Mouse (Mus musculus): Measurements from ENCODE around the gene Mrpl22. TPM values are rescaled to one million over a fixed set of nuclear protein-coding genes. Genes with fewer than 3 reads are reported as not detected.
A peak's percentile ranks its signal among the peaks of the same experiment; 100 is the strongest.

Mrpl22 gene
- total RNA-seq (2021), result 10 to 100 TPM; 54.1 to 59.7 TPM
- long read RNA-seq, experiment 1, transcript Mrpl22-201 (7 exons, 722 nt), result major isoform, 32 of 39 reads
- long read RNA-seq, experiment 1, partial matches to known transcripts, result 2 of 39 reads
- long read RNA-seq, experiment 1, other reads (novel, unspliced or antisense), result 5 of 39 reads
- long read RNA-seq, experiment 2, transcript Mrpl22-201 (7 exons, 722 nt), result major isoform, 17 of 18 reads
- long read RNA-seq, experiment 2, partial matches to known transcripts, result 0 of 18 reads
- long read RNA-seq, experiment 2, other reads (novel, unspliced or antisense), result 1 of 18 reads

DNA sequence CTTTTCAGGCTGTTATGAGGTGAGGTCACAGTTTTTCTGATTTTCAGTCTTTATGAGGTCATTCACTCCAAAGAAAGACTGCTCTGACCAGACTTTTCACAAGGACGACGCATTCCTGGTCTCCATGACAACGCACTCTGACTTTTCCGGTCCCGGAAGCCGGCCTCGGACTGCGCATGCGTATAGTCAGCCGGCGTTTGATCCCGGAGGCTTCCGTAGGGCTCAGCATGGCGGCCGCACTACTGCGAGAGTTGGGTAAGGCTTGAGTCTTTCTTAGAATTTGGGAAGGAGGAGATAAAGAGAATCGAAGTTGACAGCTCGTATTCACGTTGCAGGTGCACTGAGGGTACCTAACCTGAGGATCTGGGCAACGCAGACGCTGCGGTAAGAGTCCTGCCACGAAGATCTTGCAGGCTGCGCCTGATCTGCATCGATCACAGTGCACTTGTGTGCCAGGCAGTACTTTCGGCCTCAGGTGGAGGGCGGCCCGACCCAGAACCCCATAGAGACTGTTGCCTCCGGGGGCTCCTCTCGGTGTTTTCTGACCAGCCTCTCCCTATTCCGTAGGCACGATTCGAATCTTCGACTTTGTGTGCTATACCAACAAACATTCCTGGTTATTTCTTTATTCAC is at the start of gene Mrpl22:
Gene Mrpl22 (plus strand): TSS at position 203 of the 633 bp plus-strand sequence.
- DNase-seq (ENCODE audit: low spot score in 2 of 2), result peak; percentile 92 to 96

DNA sequence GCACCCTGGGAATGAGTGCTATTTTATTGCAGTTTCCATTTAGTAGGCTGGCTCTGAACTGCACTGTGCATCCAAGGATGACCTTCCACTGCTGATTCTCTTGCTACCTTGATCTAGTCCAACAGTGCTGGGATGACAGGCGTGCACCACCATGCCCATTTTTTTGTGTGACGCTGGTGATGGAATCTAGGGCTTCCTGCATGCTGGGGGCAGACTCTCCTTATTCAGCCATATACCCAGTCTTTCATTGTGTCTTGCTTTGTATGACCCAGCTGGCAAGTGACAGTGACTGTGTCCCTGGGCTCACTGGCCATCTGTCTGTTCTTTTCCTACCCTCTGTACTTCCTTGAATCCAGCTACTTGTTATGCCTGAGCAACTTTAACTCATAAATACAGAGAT is 47.8 kb upstream of the Mrpl22 start:
- DNase-seq (ENCODE audit: low spot score in 2 of 2), result no peak

DNA sequence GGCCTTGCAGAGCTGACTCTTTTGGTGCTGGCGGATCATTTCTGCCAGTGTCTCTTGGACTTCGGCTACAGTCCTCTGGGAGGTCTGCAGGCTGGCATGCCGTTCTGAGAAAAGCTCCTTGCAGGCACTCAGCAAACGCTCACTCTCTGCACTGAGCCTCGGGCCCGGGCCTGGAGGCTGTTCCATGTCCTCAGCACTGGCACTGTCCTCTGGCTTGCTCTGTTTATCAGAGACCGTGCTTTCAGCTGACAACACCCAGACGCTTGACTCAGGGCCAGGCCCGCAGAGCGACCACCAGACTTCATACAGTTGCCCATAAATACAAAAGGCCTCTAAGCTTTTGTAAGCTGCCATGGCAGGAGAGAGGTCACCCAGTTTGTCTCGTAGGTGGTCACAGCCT is 46.4 kb upstream of the Mrpl22 start:
- no peak for DNase-seq (ENCODE audit: low spot score in 2 of 2)

DNA sequence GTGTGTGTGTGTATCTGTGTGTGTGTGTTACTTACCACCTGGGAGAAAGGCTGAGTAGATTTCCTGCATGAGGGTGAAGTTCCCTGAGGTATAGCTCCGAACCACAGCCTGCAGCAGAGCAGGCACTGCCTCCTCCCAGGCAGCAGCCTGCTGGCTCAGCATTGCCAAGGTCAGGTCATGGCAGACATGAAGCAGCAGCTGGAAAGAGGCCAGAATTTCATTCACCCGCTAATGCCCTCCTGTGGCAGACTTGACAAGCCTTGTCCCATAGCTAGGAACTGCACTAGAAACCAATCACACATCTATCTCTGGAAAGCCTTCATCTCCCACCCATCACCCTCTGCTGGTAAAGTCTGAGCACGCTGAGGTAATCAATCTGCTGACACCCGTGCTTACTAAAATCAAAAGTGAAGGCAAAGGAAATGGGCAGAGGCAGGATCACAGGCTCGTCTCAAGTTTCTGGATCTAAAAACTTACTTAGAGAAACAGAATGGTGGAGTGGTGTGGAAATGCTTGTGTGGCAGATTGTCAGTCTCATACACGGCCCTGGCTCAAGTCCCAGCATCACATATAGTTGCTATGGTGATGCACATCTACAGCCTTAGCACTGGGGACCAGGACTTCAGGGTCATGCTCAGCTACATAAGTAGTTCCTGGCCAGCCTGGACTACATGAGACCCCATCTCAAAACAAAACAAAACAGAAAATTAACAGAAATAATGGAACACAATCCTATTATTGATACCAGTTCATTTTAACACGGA is 44.9 kb upstream of the Mrpl22 start:
- DNase-seq (ENCODE audit: low spot score in 2 of 2), result peak in 1 of 2 experiments; percentile 53

DNA sequence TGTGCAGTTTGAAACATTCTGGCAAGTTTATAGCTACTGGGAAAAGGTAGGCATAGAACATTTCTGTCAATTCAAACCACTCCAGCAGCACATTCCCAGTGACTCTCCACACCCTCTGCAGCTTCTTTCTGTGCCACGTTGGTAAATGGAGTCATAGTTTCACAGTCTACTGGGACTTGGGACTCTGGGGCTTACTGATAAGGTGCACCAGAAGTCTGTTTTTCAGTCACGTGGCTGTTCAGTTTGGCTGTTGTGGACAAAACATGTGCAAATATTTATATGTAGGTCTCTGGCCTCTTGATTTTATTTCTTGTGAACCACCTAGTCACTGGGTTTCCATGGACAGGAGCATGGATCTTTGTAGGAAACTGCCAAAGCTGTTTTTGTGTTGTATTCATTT is 43.9 kb upstream of the Mrpl22 start:
- no peak for DNase-seq (ENCODE audit: low spot score in 2 of 2)

DNA sequence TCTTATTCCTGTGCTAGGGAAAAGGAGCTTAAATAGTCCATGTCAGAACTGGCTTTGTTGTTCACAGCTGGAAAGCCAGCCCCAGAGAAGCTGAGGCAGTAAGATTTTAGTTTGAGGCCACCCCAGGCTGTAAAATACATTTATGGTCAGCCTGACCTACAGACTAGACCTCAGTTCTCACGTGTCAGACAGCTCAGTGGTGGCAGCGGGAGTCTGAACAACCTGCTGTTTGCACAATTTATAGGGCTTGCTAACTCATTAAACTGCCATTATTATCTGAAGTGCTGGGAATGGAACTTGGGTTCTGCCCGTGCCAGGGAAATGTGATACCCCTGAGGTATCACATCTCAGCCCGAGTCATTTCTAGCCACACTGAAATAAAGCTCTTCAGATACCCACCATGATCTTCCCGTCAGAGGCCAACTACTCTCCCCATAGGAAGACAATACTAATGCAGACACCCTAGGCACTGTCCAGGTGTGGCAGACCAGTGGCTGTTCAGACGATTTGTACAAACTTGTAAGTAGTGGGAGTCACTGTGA is 42.1 kb upstream of the Mrpl22 start:
- no peak for DNase-seq (ENCODE audit: low spot score in 2 of 2)

DNA sequence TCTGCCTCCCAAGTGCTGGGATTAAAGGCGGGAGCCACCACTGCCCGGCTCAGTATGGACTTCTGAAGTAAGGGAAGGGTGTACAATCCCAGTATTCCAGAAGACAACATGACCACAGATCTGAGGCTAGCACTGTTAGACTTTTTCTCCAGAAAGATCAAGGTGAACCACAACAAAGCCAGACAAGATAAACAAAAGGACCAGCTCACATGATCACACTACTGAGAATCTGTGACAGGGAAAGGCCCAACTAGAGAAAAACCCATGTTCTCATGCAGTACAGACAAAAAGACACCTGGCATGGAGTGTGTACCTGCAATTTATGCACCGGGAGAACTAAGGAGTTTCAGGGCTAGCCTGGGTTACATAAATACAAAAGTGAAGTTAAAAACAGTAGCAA is 39.4 kb upstream of the Mrpl22 start:
- DNase-seq (ENCODE audit: low spot score in 2 of 2), result no peak

DNA sequence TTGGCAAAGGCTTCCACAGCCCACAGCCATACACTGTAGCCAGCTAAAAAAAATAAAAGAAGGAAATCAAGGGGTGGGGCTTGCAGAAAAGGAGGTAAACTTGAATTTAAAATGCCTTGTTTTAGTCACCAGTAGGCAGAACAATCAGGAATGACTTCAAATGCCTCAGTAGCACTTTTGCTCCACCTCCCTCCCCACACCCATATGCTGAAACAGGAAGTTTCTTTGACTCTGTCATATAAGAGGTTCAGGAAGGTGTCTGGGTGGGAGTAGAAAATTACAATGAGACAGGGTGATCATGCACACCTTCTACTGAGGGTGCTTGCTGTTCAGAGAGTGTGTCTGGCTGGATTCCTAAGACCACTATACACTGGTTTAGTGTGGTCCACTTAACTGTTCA is 36.6 kb upstream of the Mrpl22 start:
- no peak for DNase-seq (ENCODE audit: low spot score in 2 of 2)

DNA sequence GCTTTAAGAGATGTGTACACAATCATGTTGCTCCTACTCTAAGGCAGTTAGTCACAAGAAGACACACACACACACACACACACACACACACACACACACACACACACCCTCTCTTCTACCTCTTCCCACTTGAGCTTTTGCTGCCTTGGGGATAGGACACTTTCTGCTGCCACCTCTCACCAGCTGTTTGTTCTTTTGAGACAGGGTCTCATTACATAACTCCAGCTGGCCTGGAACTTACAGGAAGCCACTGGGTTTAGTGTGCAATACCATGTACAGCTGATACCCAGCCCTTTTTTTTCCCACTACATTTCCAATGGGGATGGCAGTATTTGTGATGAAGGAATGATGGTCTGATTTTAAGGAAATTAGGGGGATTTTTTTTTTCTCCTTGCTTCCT is 36.2 kb upstream of the Mrpl22 start:
- no peak for DNase-seq (ENCODE audit: low spot score in 2 of 2)

DNA sequence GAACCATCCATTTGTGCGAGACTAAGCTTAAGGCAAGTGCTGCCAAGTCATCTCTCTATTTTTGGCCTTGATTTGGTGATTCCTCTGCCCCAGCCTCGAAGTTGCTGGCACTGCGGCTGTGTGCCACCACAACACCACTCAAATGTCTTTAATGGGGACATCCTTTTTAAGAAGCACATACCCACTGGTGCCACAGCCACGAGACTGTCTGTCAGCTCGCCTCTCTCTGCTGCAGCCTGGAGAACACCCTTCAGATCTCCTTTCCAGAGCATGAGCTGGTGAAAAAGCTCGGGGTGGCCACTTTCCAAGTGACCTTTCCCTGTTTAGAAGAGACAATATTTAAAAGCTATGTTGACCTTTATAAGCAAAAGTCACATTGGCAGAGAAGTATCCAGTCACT is 34.8 kb upstream of the Mrpl22 start:
- DNase-seq (ENCODE audit: low spot score in 2 of 2), result no peak

DNA sequence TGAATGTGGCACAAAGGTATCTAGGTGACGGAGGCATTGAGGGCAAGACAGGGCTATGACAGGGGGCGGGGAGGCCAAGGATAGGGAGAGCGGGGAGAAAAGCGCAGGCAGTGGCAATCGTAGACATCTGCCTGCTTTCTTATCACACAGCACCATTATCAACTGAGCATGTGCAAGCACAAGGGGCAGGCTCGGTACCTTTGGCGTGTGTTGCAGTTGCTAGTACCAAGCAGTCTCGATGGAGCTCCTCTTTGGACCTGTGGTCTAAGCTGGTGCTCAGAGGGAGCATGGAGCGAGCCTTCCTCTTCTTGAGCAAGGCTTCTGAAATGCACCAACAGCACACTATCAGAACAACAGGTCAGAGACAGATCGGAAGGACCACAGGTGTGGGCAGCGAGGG is 32.6 kb upstream of the Mrpl22 start:
- no peak for DNase-seq (ENCODE audit: low spot score in 2 of 2)

DNA sequence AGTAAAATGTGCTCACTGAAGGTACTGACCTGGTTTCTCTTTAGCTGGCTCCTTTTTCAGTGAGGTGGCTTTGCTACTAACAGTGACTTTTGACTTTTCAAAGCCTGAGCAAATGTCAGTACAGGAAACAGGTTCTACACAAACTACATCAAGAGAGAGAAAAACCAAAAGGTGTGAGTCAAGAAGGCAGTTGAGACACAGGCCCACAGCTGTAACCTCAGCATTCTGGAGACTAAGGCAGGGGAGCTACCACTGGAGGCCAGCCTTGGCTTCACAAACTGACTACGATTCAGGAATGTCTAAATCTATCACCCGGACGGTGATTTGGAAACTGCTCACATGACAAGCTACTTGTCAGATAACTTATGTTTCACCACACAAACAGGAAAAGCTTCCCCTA is 32.0 kb upstream of the Mrpl22 start:
- no peak for DNase-seq (ENCODE audit: low spot score in 2 of 2)

DNA sequence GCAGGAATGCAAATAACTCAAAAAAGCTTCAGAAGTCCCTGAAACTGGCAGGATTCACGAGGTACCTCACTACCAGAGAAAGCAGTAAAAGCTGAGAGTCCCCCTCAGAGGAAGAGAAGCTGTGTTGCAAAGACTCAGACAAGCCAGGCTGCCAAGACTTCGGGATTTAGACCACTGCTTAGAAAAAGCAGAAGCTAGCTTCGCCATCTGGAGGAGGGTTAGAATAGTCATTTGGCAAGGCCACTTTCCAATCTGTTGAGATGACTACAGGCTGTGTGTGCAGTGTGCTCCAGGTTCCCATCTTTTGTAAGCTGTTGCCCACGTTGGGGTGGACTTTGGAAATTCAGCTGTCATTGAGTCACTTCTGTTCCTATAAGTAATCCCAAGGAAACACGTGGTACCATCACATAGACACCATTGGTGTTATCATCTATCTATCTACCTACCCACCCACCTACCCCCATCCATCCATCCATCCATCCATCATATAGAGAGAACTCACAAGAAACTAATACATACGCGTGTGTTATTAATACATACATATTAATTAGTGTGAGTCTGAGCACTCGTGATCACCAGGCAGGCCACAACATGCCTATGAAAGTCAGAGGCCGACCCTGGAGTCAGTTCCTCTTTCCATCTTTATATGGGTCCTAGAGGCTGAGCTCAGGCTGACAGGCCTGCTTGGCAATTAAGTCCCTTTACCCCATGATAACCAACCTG is 27.6 kb upstream of the Mrpl22 start:
- no peak for DNase-seq (ENCODE audit: low spot score in 2 of 2)

DNA sequence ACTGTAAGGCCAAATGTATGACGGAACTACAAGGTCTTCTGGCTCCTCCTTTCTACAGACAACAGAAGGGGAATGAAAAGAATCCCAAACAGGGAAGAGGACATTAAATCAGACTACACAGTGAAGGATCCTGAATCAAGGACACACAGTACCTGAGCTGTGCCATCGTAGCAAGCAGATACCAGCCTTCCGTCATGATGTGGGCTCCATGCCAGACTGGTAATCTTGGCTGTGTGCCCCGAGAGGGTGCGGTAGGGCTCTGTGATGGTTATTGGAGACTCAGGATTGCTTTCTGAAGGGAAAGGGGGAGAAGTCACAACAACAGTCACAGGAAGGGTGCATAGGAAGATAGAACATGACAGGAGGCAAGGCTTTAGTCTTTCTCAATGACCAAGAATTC is 25.2 kb upstream of the Mrpl22 start:
- DNase-seq (ENCODE audit: low spot score in 2 of 2), result no peak

DNA sequence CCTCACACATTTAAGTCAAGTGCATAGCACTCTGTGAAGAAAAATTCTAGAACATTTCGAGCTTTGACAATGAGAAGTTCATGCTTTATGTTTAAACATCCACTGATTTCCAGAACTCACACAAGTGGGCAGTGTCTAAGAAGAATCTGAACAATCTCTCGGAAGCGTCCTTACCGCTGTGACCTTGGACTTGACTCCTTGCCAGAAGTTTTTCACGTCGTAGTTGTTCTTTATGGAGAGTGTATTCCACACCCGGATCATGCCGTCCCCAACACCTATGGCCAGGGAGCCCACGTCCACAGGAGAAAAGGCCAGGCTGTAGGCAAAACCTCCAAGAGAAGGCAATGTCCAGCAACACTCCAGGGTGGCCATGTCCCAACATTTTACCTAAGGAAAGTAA is 16.0 kb upstream of the Mrpl22 start:
- DNase-seq (ENCODE audit: low spot score in 2 of 2), result no peak

DNA sequence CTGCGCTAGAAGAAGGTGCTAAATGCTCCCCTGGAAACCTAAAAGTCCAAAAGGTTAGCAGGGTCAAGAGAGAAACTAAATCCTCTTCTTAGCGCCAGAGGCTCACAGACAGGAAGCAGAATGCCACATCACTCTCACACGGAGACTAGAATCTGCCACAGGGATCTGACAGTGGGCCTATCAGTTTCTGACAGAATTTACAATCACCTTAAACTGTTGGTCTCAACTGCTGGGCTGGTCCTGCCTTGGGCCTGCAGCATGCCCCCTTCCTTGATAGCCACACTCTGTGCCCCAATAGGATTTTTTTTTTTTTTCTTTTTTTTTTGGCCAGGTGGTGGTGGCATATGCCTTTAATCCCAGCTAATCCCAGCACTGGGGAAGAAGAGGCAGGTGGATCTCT is 14.6 kb upstream of the Mrpl22 start:
- no peak for DNase-seq (ENCODE audit: low spot score in 2 of 2)

DNA sequence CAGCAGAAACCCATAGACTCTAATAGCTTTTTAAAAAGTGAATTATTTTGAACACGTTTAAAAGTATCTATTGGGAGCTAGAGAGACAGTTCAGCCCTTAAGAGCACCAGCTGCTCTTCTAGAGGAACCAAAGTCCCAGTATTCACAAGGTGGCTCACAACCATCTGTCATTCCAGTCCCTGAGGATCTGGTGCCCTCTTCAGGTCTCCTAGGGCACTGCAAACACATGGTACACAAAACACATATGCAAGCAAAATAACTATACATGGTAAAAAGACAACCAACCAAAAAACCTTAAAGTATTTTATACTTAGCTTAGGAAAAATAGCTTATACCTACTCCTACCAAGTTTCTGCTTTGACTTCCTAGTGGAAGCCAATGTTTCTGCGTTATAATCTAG is 6.4 kb upstream of the Mrpl22 start:
- no peak for DNase-seq (ENCODE audit: low spot score in 2 of 2)

DNA sequence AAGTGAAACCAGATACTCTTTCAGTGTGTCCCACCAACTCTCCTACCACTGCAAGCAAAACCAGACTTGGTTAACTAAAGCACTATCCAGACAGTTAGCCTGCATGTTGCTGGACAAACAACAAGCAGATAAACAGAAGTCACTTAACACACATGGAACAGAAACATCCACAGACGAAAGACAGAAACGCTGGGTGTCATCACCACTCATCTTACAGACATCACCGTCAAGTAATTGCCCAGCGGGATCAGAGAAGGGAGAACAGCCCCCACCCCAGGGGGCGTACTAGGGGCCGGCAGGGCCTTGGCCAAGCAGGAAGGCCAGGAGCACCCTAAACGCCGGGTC is 3.7 kb upstream of the Mrpl22 start:
- DNase-seq (ENCODE audit: low spot score in 2 of 2), result no peak

DNA sequence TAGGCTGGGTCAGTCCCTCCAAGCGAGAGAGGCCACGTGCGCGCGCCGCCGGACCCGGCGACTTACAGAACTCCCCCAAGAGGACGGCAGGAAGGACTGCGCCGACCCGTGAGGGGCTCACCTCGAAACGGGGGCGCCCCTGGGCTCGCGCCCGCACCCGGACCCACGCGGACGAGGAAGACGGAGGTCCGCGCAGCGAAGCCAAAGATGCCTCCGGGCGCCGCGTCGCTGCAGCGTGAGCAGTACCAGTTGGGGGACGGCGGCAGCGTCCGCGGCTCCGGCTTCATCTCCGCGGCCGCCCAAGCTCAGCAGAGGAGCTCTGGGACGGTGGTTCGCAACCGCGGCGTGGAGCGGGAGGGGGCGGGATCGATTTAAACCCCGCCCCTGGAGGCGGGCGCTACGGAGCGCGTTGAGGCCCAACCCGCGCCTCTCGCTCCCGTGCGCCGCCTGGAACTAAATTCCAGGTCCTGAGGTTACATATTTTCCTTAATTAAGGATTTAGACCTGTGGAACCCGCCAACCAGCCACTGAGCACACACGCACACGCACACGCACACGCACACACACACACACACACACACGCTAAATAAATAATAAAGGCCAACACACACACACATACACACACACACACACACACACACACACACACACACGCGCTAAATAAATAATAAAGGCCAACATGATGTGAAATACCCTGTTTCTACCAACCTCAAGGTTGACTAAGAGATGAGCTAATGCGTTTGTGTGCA is 3.1 kb upstream of the Mrpl22 start, which contains the start of gene Gemin5:
Gene Gemin5 (minus strand): TSS at position 373 of the 749 bp plus-strand sequence.
- peak; percentile 78 to 85 for DNase-seq (ENCODE audit: low spot score in 2 of 2)

DNA sequence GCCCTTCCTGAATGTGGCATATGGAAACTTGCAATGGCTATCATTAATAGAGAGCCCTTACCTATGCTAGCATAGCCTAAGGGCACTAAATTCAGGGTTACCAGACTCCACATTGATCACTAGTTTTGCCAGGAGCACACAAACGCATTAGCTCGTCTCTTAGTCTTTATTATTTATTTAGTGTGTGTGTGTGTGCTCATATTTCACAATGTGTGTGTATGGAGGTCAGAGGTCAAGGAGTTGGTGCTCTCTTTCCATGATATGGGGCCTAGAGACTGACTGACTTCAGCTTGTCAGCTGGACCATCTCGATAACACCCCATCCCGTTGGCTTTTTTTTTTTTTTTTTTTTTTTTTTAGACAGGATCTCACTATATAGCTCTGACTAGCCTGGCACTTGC is 1.8 kb upstream of the Mrpl22 start:
- DNase-seq (ENCODE audit: low spot score in 2 of 2), result no peak

DNA sequence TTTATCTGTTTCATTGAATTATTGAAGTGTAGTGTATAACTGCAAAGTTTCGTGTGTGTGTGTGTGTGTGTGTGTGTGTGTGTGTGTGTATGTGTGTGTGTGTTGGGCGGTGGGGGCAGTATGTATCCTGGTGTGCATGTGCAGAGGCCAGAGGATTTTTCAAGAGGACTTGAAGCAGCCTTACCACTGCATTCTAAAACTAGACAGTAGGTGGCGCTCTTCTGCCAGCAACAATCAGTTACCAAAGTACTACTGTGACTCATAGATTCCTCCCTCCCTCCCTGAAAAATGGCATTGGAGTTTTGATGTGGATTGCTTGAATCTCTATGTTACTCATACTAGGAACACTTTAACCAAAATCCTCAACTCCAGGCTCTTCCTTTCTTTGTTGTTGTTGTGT is 8.1 kb downstream of the Mrpl22 start:
- DNase-seq (ENCODE audit: low spot score in 2 of 2), result peak; percentile 33 to 65

Data from gastrocnemius, postnatal 4 days (tissue).